Mouse (Mus musculus): ENCODE data around the gene Kcnk3.

- TF ChIP-seq EP300 (IDR thresholded peaks at IDR 0.05; ENCODE audit: low read depth) (no peak), CTCF (IDR thresholded peaks at IDR 0.05; ENCODE audit: low read depth) (no peak)
Observed at GRCm38 (mm10) chr5:30593360-30593759, 5.4 kb downstream of the Kcnk3 start.
